Comparison of ENCODE assay signal across 20 mouse cellular contexts in genomic region chr9:55216078-55216477, GRCm38 (mm10).
"Had no signal": no experiment of that assay in that cellular context is flagged by ENCODE, and none has a peak within 500 bp of the region (broad histone marks: within the 10 kb centered on the region; RNA-seq: fewer than 3 reads in every experiment).

No protein-coding gene starts in this region.

- H3K9me3 ChIP-seq: limb, embryonic 10.5 days; limb, embryonic 13.5 days; midbrain, embryonic 12.5 days; neural tube, embryonic 13.5 days; stomach, embryonic 15.5 days had no signal

- H3K4me3 ChIP-seq: left cerebral cortex, adult 2 months; limb, embryonic 10.5 days; limb, embryonic 13.5 days; midbrain, embryonic 12.5 days; myocyte; neural tube, embryonic 13.5 days; stomach, embryonic 15.5 days had no signal

- H3K27me3 ChIP-seq: limb, embryonic 13.5 days; midbrain, embryonic 12.5 days; neural tube, embryonic 13.5 days; stomach, embryonic 15.5 days had no signal

- DNase-seq: kidney, postnatal 25 days; layer of hippocampus, postnatal 36 days; liver; liver, postnatal 0 days; lung, embryonic 14.5 days; retina, postnatal 1 day; right cerebral cortex, postnatal 25 days; spleen, adult 18-20 months; thymus, adult 18-20 months; thymus, postnatal 36 days had no signal

- H3K4me1 ChIP-seq: stomach, embryonic 15.5 days had no signal

- H3K9ac ChIP-seq: limb, embryonic 13.5 days; liver, embryonic 14.5 days; liver, postnatal 0 days; lung, embryonic 14.5 days; midbrain, embryonic 12.5 days; stomach, embryonic 15.5 days had no signal

- H3K27ac ChIP-seq: kidney, postnatal 0 days; left cerebral cortex, adult 2 months; limb, embryonic 10.5 days; limb, embryonic 13.5 days; liver, embryonic 14.5 days; macrophage; midbrain, embryonic 12.5 days; neural tube, embryonic 13.5 days; stomach, embryonic 15.5 days had no signal
